Mouse (Mus musculus): ENCODE results near the gene Fam227a.
"Not testable (repeated sequence)": the region's sequence is repeated elsewhere in the genome, so short reads cannot be mapped to it uniquely, and the experiment has no call there.

The Fam227a gene

GRCm38 (mm10) chr15:79683707-79684465 is 25.1 kb upstream of the Fam227a start:
- DNase-seq: no peak

- no peak for DNase-seq
Measured at GRCm38 (mm10) chr15:79683146-79683545, 24.4 kb upstream of the Fam227a start.

GRCm38 (mm10) chr15:79681973-79682372 is 23.2 kb upstream of the Fam227a start:
- DNase-seq: no peak

- DNase-seq: no peak
Measured at GRCm38 (mm10) chr15:79677936-79678335, 19.2 kb upstream of the Fam227a start.

- DNase-seq: not testable (repeated sequence)
Measured at GRCm38 (mm10) chr15:79671828-79672348, 13.1 kb upstream of the Fam227a start.

- DNase-seq: no peak
Measured at GRCm38 (mm10) chr15:79670972-79671299, 12.2 kb upstream of the Fam227a start.

GRCm38 (mm10) chr15:79670249-79670971 is 11.7 kb upstream of the Fam227a start, which contains the start of gene Tomm22:
Gene Tomm22, plus strand, starts transcription at chr15:79670861.
- peak; percentile 97 for DNase-seq

- no peak for DNase-seq
Measured at GRCm38 (mm10) chr15:79669195-79669594, 10.4 kb upstream of the Fam227a start.

- no peak for DNase-seq
Measured at GRCm38 (mm10) chr15:79664666-79665065, 5.9 kb upstream of the Fam227a start.

GRCm38 (mm10) chr15:79661852-79662251 is 3.1 kb upstream of the Fam227a start:
- DNase-seq: peak; percentile 53

GRCm38 (mm10) chr15:79657837-79658530 is 772 bp downstream of the Fam227a start:
- DNase-seq: peak; percentile 89

- no peak for DNase-seq
Measured at GRCm38 (mm10) chr15:79656451-79656850, 2.3 kb downstream of the Fam227a start.

GRCm38 (mm10) chr15:79651481-79651880 is 7.3 kb downstream of the Fam227a start:
- peak; percentile 43 for DNase-seq

- peak; percentile 82 for DNase-seq
Measured at GRCm38 (mm10) chr15:79650569-79650968, 8.2 kb downstream of the Fam227a start.

- DNase-seq: no peak
Measured at GRCm38 (mm10) chr15:79648130-79648529, 10.6 kb downstream of the Fam227a start.

GRCm38 (mm10) chr15:79645483-79645882 is 13.3 kb downstream of the Fam227a start:
- DNase-seq: no peak

- no peak for DNase-seq
Measured at GRCm38 (mm10) chr15:79641135-79641817, 17.5 kb downstream of the Fam227a start.

- no peak for DNase-seq
Measured at GRCm38 (mm10) chr15:79630471-79630870, 28.3 kb downstream of the Fam227a start.

- DNase-seq: peak; percentile 66
Measured at GRCm38 (mm10) chr15:79619770-79620414, 38.9 kb downstream of the Fam227a start.

GRCm38 (mm10) chr15:79618456-79618855 is 40.3 kb downstream of the Fam227a start:
- DNase-seq: no peak

- DNase-seq: no peak
Measured at GRCm38 (mm10) chr15:79617135-79617534, 41.6 kb downstream of the Fam227a start.

GRCm38 (mm10) chr15:79616729-79617128 is 42.0 kb downstream of the Fam227a start:
- DNase-seq: no peak

All from retina, postnatal 1 day (tissue).